9 mouse cellular contexts compared by ENCODE assay signal in the genomic region with DNA sequence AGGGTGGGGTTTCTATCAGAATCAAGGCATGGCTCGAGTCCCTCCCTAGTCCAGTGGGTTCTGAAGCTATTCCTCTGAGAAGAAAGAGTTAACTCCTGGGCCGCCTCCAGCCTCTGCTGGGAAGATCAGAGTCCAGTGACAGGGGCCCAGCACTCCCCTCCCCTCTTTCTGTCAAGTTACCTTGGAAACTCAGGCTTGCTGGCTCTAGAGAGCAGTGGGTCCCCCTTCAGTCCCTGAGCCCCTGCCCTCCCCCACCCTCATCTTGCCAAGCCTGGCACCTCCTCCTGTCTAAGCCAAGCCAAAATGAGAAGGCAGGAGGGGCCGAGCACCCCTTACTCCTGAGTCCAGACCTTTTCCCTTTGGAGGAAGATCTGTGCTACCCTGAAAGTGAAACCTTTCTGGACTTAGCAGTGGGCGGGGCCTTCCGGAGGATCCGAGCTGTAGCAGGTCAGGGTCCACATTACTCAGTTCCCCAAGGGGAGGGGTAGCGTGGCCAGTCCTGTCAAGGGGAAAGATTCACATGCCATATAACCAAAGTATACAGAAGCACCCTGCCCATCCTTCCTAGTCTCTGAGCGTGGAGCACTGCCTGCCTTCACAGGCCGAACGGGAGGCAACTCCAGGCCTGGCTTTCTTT. TPM values are rescaled to one million over a fixed set of nuclear protein-coding genes. Genes with fewer than 3 reads are reported as not detected.
DNase-seq lines count a peak whose midpoint lies in the region; ATAC-seq and TF ChIP-seq lines count a peak whose summit lies in the region.
"Had no signal": no experiment of that assay in that cellular context is flagged by ENCODE, and none has a peak within 500 bp of the region (broad histone marks: within the 10 kb centered on the region; RNA-seq: fewer than 3 reads in every experiment).

No protein-coding gene starts in this region.

- no peak for TF ChIP-seq CTCF in lung, adult 2 months (IDR thresholded peaks at IDR 0.05; ENCODE audit: insufficient read depth, low read length)

- no peak for TF ChIP-seq POLR2A in lung, adult 2 months (IDR thresholded peaks at IDR 0.05; ENCODE audit: borderline replicate concordance, extremely low read depth, low read depth, low read length)

- peaks cover 7% of the 10 kb centered on the region; the same call in 1 of the 2 replicates for H3K27me3 ChIP-seq in embryonic facial prominence, embryonic 11.5 days (ENCODE audit: control insufficient read depth, insufficient read depth, low read length)
- no peaks in the 10 kb centered on the region for H3K27me3 ChIP-seq in liver, embryonic 15.5 days

- no peak for ATAC-seq in embryonic facial prominence, embryonic 11.5 days (replicated peaks; ENCODE audit: insufficient number of reproducible peaks, low FRiP score, low TSS enrichment, low read depth)
- ATAC-seq in liver, embryonic 15.5 days (ENCODE audit: insufficient read depth) = peak; percentile 55

- H3K4me3 ChIP-seq in embryonic facial prominence, embryonic 11.5 days (ENCODE audit: low read depth, low read length) = no peak overlapping the region
- no peak overlapping the region for H3K4me3 ChIP-seq in liver, embryonic 15.5 days (replicated peaks)
- H3K4me3 ChIP-seq in lung, adult 2 months (replicated peaks; ENCODE audit: extremely low read depth, low read depth, low read length) = no peak overlapping the region

- H3K9ac ChIP-seq in embryonic facial prominence, embryonic 11.5 days (replicated peaks; ENCODE audit: low read length) = no peak overlapping the region
- no peak overlapping the region for H3K9ac ChIP-seq in liver, embryonic 15.5 days

- H3K36me3 ChIP-seq in embryonic facial prominence, embryonic 11.5 days (replicated peaks; ENCODE audit: control insufficient read depth, insufficient read depth, low read depth, low read length) = no peaks in the 10 kb centered on the region
- peaks cover 38% of the 10 kb centered on the region for H3K36me3 ChIP-seq in liver, embryonic 15.5 days (replicated peaks)

- H3K27ac ChIP-seq in embryonic facial prominence, embryonic 11.5 days (replicated peaks; ENCODE audit: low read depth, low read length) = no peak overlapping the region
- H3K27ac ChIP-seq in liver, embryonic 15.5 days (replicated peaks) = peak overlapping the region; percentile 72

- WGBS in embryonic facial prominence, embryonic 11.5 days = 29% methylated on average over 10 of the region's 10 CpGs
- 60% methylated on average over 10 of the region's 10 CpGs for WGBS in liver, embryonic 15.5 days (ENCODE audit: insufficient replicate concordance)
- 42% methylated on average over 10 of the region's 10 CpGs for WGBS in lung, adult 2 months

- 0 out of 2 replicates have a peak overlapping the region, but pooled peaks have one; percentile 1 for H3K4me2 ChIP-seq in embryonic facial prominence, embryonic 11.5 days (ENCODE audit: low read depth, low read length)
- peak overlapping the region; percentile 50 for H3K4me2 ChIP-seq in liver, embryonic 15.5 days

- DNase-seq in adrenal gland, adult (ENCODE audit: inconsistent age in 2 of 2, low spot score in 1 of 2) = peak; percentile 47 to 78
- DNase-seq in adrenal gland, adult 18-20 months (ENCODE audit: low spot score in 2 of 2) = no peak
- peak; percentile 48 for DNase-seq in embryonic facial prominence, embryonic 11.5 days (ENCODE audit: low spot score)
- DNase-seq in kidney, adult 18-20 months = peak; percentile 79
- no peak for DNase-seq in ovary, postnatal 14 days (ENCODE audit: low spot score)
- DNase-seq in layer of hippocampus, adult 11-12 months (ENCODE audit: low spot score) = no peak
- DNase-seq in lung, adult 2 months = no peak
- DNase-seq: gastrocnemius, postnatal 36 days had no signal

- H3K9me3 ChIP-seq in embryonic facial prominence, embryonic 11.5 days (replicated peaks; ENCODE audit: control insufficient read depth, low read length) = no peaks in the 10 kb centered on the region
- H3K9me3 ChIP-seq in liver, embryonic 15.5 days (replicated peaks) = no peaks in the 10 kb centered on the region

- H3K4me1 ChIP-seq in embryonic facial prominence, embryonic 11.5 days (ENCODE audit: control insufficient read depth, insufficient read depth, low read length) = peaks cover 13% of the 10 kb centered on the region
- H3K4me1 ChIP-seq in liver, embryonic 15.5 days (replicated peaks) = peaks cover 66% of the 10 kb centered on the region
- peaks cover 12% of the 10 kb centered on the region for H3K4me1 ChIP-seq in lung, adult 2 months (ENCODE audit: control insufficient read depth, insufficient read depth, low read length)

RNA-seq across cellular contexts. Expression of gene Tmem104, which starts 9.6 kb away (rescaled TPM):
- total RNA-seq in adrenal gland, adult 18-20 months (2021) = 10 to 100 TPM; 20.3 to 20.7 TPM
- 6.9 and 7.7 TPM in 2 replicates for polyA plus RNA-seq in embryonic facial prominence, embryonic 11.5 days (2014; fragmentation: Nextera tagmentation; extraction: Ambion mirVana)
- 5.1 and 6.0 TPM in 2 replicates for polyA plus RNA-seq in liver, embryonic 15.5 days (2015; fragmentation: Nextera tagmentation; extraction: Ambion mirVana)
- polyA plus RNA-seq in lung, adult 2 months (2012; rRNA removed) = 19.1 and 21.6 TPM in 2 replicates

RNA-seq across cellular contexts. Expression of gene Nat9, which starts 10.0 kb away (rescaled TPM):
- 10 to 100 TPM; 26.2 to 27.6 TPM for total RNA-seq in adrenal gland, adult 18-20 months (2021)
- polyA plus RNA-seq in embryonic facial prominence, embryonic 11.5 days (2014; fragmentation: Nextera tagmentation; extraction: Ambion mirVana) = 15.5 and 19.5 TPM in 2 replicates
- 9.9 and 11.6 TPM in 2 replicates for polyA plus RNA-seq in liver, embryonic 15.5 days (2015; fragmentation: Nextera tagmentation; extraction: Ambion mirVana)
- 18.8 and 26.4 TPM in 2 replicates for polyA plus RNA-seq in lung, adult 2 months (2012; rRNA removed)

RNA-seq across cellular contexts. Expression of gene Slc9a3r1, which starts 14.5 kb away (rescaled TPM):
- total RNA-seq in adrenal gland, adult 18-20 months (2021) = 10 to 100 TPM; 17.2 to 19.3 TPM
- 31.3 and 36.0 TPM in 2 replicates for polyA plus RNA-seq in embryonic facial prominence, embryonic 11.5 days (2014; fragmentation: Nextera tagmentation; extraction: Ambion mirVana)
- polyA plus RNA-seq in liver, embryonic 15.5 days (2015; fragmentation: Nextera tagmentation; extraction: Ambion mirVana) = 76.4 and 82.1 TPM in 2 replicates
- 46.8 and 60.1 TPM in 2 replicates for polyA plus RNA-seq in lung, adult 2 months (2012; rRNA removed)

RNA-seq across cellular contexts. Expression of gene Cd300lf, which starts 43.9 kb away (rescaled TPM):
- 1 to 10 TPM; 1.3 to 2.5 TPM for total RNA-seq in adrenal gland, adult 18-20 months (2021)
- polyA plus RNA-seq in embryonic facial prominence, embryonic 11.5 days (2014; fragmentation: Nextera tagmentation; extraction: Ambion mirVana) = not detected in 2 replicates
- polyA plus RNA-seq in liver, embryonic 15.5 days (2015; fragmentation: Nextera tagmentation; extraction: Ambion mirVana) = 4.5 and 4.8 TPM in 2 replicates
- 12.2 and 20.6 TPM in 2 replicates for polyA plus RNA-seq in lung, adult 2 months (2012; rRNA removed)
- total RNA-seq: gastrocnemius, postnatal 36 days had no signal

Comparison
In these comparisons a context has a peak if more than half of its experiments do, and no peak if none do; other contexts are left out.
1. DNase-seq: peak in adrenal gland, adult (2 of 2), embryonic facial prominence, embryonic 11.5 days (single experiment) and kidney, adult 18-20 months (single experiment); none in adrenal gland, adult 18-20 months (0 of 2), ovary, postnatal 14 days (single experiment), layer of hippocampus, adult 11-12 months (single experiment) and lung, adult 2 months (single experiment).